Mouse (Mus musculus) hindbrain, embryonic 15.5 days (tissue): Measurements from ENCODE around the gene Pom121l2. TPM values are rescaled to one million over a fixed set of nuclear protein-coding genes. Genes with fewer than 3 reads are reported as not detected.

Experiments used
- ATAC-seq: fragments of 200-750 bp; cut with Nextera tagmentation; 2 replicates; pipeline ENCODE4 v1.8.0; 2017; ENCODE audit warnings: low read depth, moderate number of reproducible peaks, moderate TSS enrichment; ENCODE audit not compliant: low FRiP score
- H3K27ac ChIP-seq: fragments of 300-500 bp; sonication (generic); replicated peaks from 2 replicates; pipeline ENCODE4 v1.5.1; 2015; ENCODE audit warnings: mild to moderate bottlenecking, inconsistent platforms
- H3K27me3 ChIP-seq: fragments of 300-500 bp; sonication (generic); 2 replicates; pipeline ENCODE4 v1.6.1; 2015; ENCODE audit warnings: control low read depth, inconsistent platforms
- H3K36me3 ChIP-seq: fragments of 300-500 bp; sonication (generic); 2 replicates; pipeline ENCODE4 v1.6.1; 2015; ENCODE audit warnings: control low read depth, inconsistent platforms
- H3K4me1 ChIP-seq: fragments of 300-500 bp; sonication (generic); replicated peaks from 2 replicates; pipeline ENCODE4 v1.6.1; 2015; ENCODE audit warnings: control low read depth, inconsistent platforms
- H3K4me2 ChIP-seq: fragments of 300-500 bp; sonication (generic); 2 replicates; pipeline ENCODE4 v1.6.1; 2015; ENCODE audit warnings: moderate library complexity, mild to moderate bottlenecking, inconsistent platforms
- H3K4me3 ChIP-seq: fragments of 300-500 bp; sonication (generic); 2 replicates; pipeline ENCODE4 v1.5.1; 2015; ENCODE audit warnings: mild to moderate bottlenecking, inconsistent platforms
- H3K9ac ChIP-seq: fragments of 300-500 bp; sonication (generic); 2 replicates; pipeline ENCODE4 v1.6.1; 2015; ENCODE audit warnings: inconsistent platforms
- H3K9me3 ChIP-seq: fragments of 300-500 bp; sonication (generic); 2 replicates; pipeline ENCODE4 v1.6.1; 2016; ENCODE audit warnings: control low read depth, inconsistent platforms
- WGBS: fragments of 180-500 bp; shearing (Covaris S2); methylation state at CpG from one replicate; pipeline ENCODE4 v1.1.7; 2015; 5-methylcytosine and 5-hydroxymethylcytosine counted together
- polyA plus RNA-seq: library from polyadenylated mRNA; unstranded; fragments of >200 nt; fragmentation: Nextera tagmentation; extraction: Ambion mirVana; gene quantifications from 2 replicates; pipeline ENCODE4 v1.2.1, GENCODE M21; 2015

The Pom121l2 gene
- polyA plus RNA-seq, 1 experiment from 2014 or later: not detected

DNA sequence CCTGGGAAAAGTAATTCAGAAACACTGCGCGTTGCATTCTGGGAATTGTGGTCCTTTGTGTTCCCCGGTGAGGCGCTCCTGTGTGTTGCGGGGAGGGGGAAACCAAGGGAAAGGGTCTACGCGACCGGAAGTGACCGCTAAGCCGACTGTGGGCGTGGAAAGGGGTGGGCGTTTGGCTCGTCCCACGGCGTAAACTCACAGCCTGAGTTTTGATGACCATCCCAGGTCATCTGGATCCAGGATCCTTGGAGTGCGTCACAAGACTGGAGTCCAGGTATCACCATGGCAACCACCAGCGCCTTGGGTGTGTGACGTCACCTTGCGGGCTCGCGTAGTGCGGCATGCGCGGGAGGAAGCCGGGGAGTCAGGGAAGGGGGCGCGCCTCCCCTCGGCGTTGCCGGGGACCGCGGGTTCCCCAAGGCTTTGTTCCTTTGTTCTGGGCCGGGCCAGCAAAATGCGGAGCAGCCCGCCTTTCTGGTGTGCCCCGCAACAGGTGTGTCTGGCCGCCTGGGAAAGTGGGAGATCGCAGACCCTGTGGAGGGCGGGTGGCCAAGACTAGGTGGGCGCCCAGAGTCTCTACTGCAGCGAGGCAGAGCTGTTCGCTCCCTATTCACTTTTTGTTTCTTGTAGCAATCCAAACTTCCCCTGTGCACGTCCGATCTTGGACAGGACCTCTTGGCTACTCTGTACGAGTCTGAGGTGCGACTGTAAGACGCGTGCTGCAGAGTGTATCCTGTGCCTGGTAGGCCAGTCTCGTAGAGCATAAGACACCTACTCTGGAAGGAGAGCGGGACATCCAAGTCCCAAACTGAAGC, 35.9 kb upstream of the Pom121l2 start, which contains the start of gene Zfp184:
TSS of gene Zfp184 (plus strand) at position 169 of the 815 bp plus-strand sequence.
- Histone ChIP-seq H3K27ac (peak within 1 kb of the TSS; percentile 80), H3K9me3 (no peaks in the 10 kb centered on the region), H3K27me3 (no peaks in the 10 kb centered on the region), H3K4me2 (peak within 1 kb of the TSS; percentile 83), H3K9ac (peak within 1 kb of the TSS; percentile 75), H3K4me1 (peaks cover 18% of the 10 kb centered on the region), H3K4me3 (peak within 1 kb of the TSS; percentile 80), H3K36me3 (peaks cover 16% of the 10 kb centered on the region)
- WGBS: under 1% methylated on average over 50 of the region's 50 CpGs
- ATAC-seq: peak; percentile 95

DNA sequence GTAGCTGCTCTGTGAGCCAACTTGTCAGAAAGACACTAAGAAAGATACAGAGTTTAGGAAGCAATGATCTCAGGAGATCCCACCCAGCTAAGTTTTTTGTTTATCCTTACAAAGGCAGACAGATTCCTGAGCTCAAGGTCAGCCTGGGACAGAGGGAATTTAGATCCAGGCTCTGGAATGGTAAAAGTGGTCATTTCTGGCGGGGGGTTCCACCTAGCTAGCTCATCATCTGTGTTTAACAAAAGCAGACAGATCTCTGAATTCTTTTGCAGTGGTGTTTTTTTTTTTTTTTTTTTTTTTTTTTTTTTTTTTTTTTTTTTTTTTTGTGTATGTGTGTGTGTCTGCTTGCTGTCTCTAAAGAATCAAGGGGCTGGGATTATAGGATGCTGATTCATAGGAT, 11.7 kb upstream of the Pom121l2 start:
- H3K27ac ChIP-seq: no peak overlapping the region
- no peak overlapping the region for H3K4me2 ChIP-seq
- WGBS: 39% methylated on average over 1 of the region's 1 CpGs
- no peaks in the 10 kb centered on the region; the same call in 1 of the 2 replicates for H3K36me3 ChIP-seq
- no peaks in the 10 kb centered on the region for H3K9me3 ChIP-seq
- 0 out of 2 replicates have a peak, but pooled peaks cover 2% of the 10 kb centered on the region for H3K27me3 ChIP-seq
- H3K9ac ChIP-seq: no peak overlapping the region
- no peak for ATAC-seq
- 0 out of 2 replicates have a peak, but pooled peaks cover 3% of the 10 kb centered on the region for H3K4me1 ChIP-seq
- H3K4me3 ChIP-seq: no peak overlapping the region

DNA sequence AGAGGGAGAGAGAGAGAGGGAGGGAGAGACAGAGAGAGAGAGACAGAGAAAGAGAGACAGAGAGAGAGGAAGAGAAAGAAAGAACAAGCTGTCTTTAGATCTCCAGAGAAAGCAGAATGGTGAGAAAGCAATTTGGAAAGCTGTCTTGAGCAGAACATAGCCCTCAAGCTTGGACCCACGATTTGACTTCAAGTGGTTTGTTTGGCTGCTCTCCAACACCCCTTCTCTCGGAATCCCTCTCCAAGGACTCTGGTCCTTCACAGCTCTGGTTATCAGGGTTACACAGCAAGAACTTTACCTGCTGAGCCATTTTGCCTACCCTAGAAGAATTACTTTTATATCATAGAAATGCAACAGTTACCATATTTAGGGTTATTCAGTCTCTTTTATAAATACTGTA, 11.2 kb upstream of the Pom121l2 start:
- Histone ChIP-seq H3K9ac (no peak overlapping the region), H3K27me3 (0 out of 2 replicates have a peak, but pooled peaks cover 2% of the 10 kb centered on the region), H3K9me3 (no peaks in the 10 kb centered on the region), H3K4me1 (0 out of 2 replicates have a peak, but pooled peaks cover 3% of the 10 kb centered on the region), H3K27ac (no peak overlapping the region), H3K36me3 (no peaks in the 10 kb centered on the region; the same call in 1 of the 2 replicates), H3K4me2 (no peak overlapping the region), H3K4me3 (no peak overlapping the region)
- no peak for ATAC-seq
- WGBS: 63% methylated on average over 2 of the region's 2 CpGs

DNA sequence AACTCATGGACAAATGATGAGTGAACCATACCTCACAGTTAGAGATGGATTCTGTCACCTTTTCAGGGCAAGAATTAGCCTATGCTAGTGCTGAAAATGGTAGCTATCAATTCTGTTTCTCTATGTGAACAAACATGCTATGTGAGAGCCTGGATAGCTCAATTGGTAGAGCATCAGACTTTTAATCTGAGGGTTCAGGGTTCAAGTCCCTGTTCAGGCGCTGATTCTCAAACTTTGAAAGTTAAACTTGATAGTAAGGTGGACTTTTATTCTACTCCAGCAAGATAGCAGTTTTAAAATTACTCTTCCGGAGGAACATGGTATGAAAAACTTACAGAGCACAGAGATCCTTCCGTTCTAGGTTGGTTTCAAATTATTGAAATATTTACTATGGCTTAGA, 9.4 kb upstream of the Pom121l2 start:
- 51% methylated on average over 3 of the region's 3 CpGs for WGBS
- no peak for ATAC-seq
- Histone ChIP-seq H3K4me2 (no peak overlapping the region), H3K9ac (no peak overlapping the region), H3K27ac (no peak overlapping the region), H3K4me3 (no peak overlapping the region), H3K36me3 (no peaks in the 10 kb centered on the region), H3K27me3 (0 out of 2 replicates have a peak, but pooled peaks cover 2% of the 10 kb centered on the region), H3K9me3 (no peaks in the 10 kb centered on the region), H3K4me1 (0 out of 2 replicates have a peak, but pooled peaks cover 3% of the 10 kb centered on the region)

DNA sequence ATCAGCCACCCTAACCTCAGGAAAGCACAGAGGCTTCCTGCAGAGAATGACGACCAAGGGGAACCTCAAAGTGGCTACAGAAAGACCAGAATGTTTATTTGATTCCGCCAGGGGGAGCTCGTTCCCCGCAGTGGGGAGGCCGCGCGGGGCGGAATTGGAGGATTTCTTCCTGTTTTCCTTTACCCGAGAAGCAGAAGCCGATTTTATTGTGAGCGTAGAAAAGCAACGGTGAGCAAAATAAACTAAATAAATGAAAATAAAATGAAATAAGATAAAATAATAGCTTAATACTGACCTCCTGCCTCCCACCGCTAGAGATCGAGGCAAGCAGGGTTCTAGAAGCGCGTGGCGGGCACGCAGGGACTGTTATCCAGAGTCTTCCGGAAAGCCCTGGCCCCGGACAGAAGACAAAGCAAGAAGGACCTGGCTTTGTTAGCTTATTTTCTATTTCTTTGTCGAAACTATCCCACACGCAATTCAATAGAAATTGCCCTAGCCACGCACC, 6.7 kb upstream of the Pom121l2 start:
- peak overlapping the region; percentile 61 for H3K4me3 ChIP-seq
- peak overlapping the region; percentile 63 for H3K9ac ChIP-seq
- H3K36me3 ChIP-seq: no peaks in the 10 kb centered on the region
- peak overlapping the region; percentile 50 for H3K4me2 ChIP-seq
- ATAC-seq: peak; percentile 85
- peak overlapping the region; percentile 91 for H3K27ac ChIP-seq
- 0 out of 2 replicates have a peak, but pooled peaks cover 3% of the 10 kb centered on the region for H3K4me1 ChIP-seq
- H3K27me3 ChIP-seq: peaks cover 14% of the 10 kb centered on the region
- under 1% methylated on average over 23 of the region's 23 CpGs for WGBS
- H3K9me3 ChIP-seq: no peaks in the 10 kb centered on the region

DNA sequence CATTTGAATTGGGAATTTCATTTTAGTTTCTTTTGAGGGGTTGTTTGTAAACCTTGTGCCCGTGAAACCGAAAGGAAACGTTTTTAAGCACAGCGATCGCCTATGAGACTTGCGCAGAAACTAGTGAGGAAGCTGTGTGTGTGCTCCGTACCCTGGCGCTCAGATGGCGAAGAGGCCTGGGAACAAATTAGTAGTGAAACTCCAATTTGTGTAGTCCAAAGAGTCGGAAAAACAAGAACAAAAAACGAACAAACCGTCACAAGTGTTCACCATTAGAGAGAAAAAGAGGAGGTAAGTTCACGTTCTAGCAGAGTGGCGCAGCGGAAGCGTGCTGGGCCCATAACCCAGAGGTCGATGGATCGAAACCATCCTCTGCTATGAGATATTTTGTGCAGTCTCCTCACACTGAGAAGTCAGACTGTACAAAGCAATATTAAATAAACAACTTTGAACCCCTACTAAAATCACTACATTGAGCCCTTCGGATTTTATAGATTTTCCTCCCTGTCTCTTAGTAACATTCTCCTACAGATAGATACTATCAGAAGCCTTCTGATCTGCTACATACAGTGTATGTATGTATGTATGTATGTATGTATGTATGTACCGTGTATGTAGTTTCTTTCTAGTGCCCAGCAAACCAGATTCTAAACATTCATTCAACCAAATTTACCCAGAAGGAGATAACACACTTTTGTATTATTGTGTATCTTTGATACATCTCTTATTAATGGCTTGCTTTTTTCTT, 6.1 kb upstream of the Pom121l2 start:
- ATAC-seq: peak; percentile 96
- Histone ChIP-seq H3K4me2 (peak overlapping the region; percentile 50), H3K27me3 (peaks cover 20% of the 10 kb centered on the region), H3K27ac (peak overlapping the region; percentile 91), H3K4me3 (peak overlapping the region; percentile 61), H3K9ac (peak overlapping the region; percentile 63), H3K4me1 (0 out of 2 replicates have a peak, but pooled peaks cover 3% of the 10 kb centered on the region), H3K36me3 (no peaks in the 10 kb centered on the region), H3K9me3 (no peaks in the 10 kb centered on the region)
- WGBS: 3% methylated on average over 20 of the region's 20 CpGs

DNA sequence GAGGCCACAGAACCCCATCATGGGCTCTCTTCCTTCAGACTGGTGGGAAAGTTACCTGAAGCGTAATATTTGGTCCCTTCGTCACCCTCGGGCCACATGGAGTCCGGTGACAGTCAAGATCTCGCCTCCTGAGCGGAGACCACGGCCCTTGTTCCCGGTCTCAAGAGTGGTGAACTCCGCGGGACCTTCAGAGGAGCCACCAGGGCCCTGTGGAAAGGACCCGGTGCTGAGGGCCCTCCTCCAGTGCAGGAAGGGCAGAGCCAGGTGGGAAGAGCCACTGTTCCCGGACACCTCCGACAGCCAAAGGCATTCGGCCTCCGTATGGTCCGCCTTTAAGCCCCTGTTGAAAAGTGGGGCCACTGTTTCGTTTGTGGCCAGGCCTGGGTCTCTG, 804 bp downstream of the Pom121l2 start:
- Histone ChIP-seq H3K9ac (peak overlapping the region; percentile 37), H3K27me3 (peaks cover 75% of the 10 kb centered on the region), H3K27ac (no peak overlapping the region), H3K4me3 (peak overlapping the region; percentile 46), H3K9me3 (no peaks in the 10 kb centered on the region), H3K4me1 (peaks cover 11% of the 10 kb centered on the region), H3K36me3 (no peaks in the 10 kb centered on the region), H3K4me2 (peak overlapping the region; percentile 83)
- 6% methylated on average over 17 of the region's 17 CpGs for WGBS
- ATAC-seq: peak; percentile 54; the same call in 1 of the 2 replicates

DNA sequence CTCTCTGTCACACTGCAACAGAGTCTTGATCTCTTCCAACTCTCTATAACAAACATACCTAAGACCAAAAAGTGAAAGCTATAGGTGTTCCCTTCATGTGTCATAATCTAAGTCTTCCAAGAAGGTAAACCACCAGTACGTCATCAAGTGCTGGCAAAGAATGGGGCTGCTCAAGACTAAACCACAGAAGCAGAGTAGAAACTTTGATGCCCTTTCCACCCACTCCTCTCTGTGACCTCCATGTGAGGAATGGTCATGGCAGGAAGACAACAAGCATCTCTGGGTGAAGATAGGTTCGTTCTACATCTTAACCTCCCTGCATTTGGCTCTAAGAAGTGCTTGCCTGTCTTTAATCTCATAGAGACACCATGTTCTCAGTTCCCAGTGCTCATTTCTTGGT, 3.5 kb downstream of the Pom121l2 start:
- no peak overlapping the region for H3K9ac ChIP-seq
- no peak overlapping the region for H3K4me2 ChIP-seq
- no peak overlapping the region for H3K27ac ChIP-seq
- peaks cover 11% of the 10 kb centered on the region for H3K4me1 ChIP-seq
- WGBS: 82% methylated on average over 2 of the region's 2 CpGs
- ATAC-seq: no peak
- no peaks in the 10 kb centered on the region for H3K36me3 ChIP-seq
- no peaks in the 10 kb centered on the region for H3K9me3 ChIP-seq
- H3K4me3 ChIP-seq: no peak overlapping the region
- H3K27me3 ChIP-seq: peaks cover 70% of the 10 kb centered on the region

DNA sequence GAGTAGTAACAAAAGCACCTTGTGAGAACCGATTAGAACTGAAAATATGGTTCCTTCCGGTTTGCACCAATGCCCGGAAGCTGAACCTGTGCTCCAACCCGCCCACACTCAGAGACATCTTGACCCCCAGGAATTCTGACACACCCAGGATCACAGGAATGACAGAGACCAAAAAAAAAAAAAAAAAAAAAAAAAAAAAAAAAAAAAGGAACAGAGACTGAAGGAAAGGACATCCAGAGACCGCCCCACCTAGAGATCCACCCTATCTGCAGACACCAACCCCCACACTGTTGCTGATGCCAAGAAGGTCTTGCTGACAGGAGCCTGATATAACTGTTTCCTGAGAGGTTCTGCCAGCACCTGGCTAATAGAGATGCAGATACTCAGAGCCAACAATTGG, 11.6 kb downstream of the Pom121l2 start:
- Histone ChIP-seq H3K9me3 (no peaks in the 10 kb centered on the region), H3K4me2 (no peak overlapping the region), H3K36me3 (no peaks in the 10 kb centered on the region), H3K27me3 (peaks cover 67% of the 10 kb centered on the region), H3K27ac (no peak overlapping the region), H3K4me3 (no peak overlapping the region), H3K9ac (no peak overlapping the region), H3K4me1 (0 out of 2 replicates have a peak, but pooled peaks cover 11% of the 10 kb centered on the region)
- ATAC-seq: no peak
- WGBS: 87% methylated on average over 5 of the region's 5 CpGs

DNA sequence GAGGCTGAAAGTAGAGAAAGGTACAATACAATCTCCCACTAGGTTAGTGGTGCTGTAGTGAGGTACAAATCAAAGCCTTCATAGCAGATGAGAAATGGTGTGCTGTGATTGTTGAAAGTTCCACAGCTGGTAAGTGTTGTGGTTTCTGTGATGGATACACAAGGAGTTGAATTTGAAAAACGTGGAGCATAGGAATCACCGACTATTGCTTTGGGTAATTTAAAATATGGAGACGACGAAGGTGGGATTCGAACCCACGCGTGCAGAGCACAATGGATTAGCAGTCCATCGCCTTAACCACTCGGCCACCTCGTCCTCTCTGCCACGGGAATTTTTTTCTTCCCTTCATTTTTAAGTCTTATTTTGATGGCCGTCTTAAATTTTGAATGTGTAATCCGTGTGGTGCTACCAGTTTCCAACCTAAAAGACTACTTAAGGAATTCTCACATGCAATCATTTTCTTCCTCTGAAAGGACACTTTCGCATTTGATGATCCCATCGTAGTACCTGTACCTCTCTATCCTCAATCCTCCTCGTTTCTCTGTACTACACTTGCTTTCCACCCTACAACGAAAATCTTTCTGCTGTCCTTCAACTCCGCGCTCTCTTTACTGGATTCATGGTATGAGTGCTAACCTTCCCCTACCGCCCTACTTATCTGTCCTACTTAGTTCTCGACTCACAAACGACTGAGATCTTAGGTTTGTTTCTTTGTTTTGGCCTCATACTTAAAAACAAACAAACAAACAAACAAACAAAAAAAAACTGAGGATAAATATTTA, 13.2 kb downstream of the Pom121l2 start:
- Histone ChIP-seq H3K4me1 (0 out of 2 replicates have a peak, but pooled peaks cover 11% of the 10 kb centered on the region), H3K4me3 (no peak overlapping the region), H3K36me3 (no peaks in the 10 kb centered on the region), H3K27ac (no peak overlapping the region), H3K9me3 (no peaks in the 10 kb centered on the region), H3K27me3 (peaks cover 77% of the 10 kb centered on the region), H3K9ac (no peak overlapping the region), H3K4me2 (no peak overlapping the region)
- WGBS: 1% methylated on average over 22 of the region's 22 CpGs
- no peak for ATAC-seq

DNA sequence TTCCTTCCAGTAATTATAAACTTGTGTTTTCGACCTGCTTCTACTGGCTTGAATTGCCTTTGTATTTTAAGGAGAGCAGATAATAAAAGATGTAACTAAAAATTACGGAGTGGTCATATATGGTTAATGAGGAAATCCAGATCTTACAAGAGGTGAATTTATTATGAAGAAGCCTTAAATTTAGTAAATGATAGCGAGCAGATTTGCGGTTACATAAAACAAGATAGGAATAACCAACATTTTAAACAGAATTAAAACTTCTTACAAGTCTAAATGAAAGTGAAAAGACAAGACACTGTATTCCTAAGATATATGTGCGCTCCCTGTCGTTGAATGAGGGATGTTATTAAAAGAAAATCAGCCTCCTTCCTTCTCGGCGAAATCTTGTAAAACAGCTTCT, 13.9 kb downstream of the Pom121l2 start:
- 0 out of 2 replicates have a peak, but pooled peaks cover 11% of the 10 kb centered on the region for H3K4me1 ChIP-seq
- no peaks in the 10 kb centered on the region for H3K36me3 ChIP-seq
- no peak overlapping the region for H3K27ac ChIP-seq
- peak overlapping the region; percentile 45 for H3K4me2 ChIP-seq
- no peak overlapping the region for H3K9ac ChIP-seq
- peaks cover 84% of the 10 kb centered on the region for H3K27me3 ChIP-seq
- 5% methylated on average over 8 of the region's 8 CpGs for WGBS
- no peak for ATAC-seq
- peak overlapping the region; percentile 19 for H3K4me3 ChIP-seq
- H3K9me3 ChIP-seq: no peaks in the 10 kb centered on the region
